Mouse (Mus musculus): ENCODE results near the gene Uroc1.
A peak's percentile ranks its signal among the peaks of the same experiment; 100 is the strongest.

The Uroc1 gene

DNA sequence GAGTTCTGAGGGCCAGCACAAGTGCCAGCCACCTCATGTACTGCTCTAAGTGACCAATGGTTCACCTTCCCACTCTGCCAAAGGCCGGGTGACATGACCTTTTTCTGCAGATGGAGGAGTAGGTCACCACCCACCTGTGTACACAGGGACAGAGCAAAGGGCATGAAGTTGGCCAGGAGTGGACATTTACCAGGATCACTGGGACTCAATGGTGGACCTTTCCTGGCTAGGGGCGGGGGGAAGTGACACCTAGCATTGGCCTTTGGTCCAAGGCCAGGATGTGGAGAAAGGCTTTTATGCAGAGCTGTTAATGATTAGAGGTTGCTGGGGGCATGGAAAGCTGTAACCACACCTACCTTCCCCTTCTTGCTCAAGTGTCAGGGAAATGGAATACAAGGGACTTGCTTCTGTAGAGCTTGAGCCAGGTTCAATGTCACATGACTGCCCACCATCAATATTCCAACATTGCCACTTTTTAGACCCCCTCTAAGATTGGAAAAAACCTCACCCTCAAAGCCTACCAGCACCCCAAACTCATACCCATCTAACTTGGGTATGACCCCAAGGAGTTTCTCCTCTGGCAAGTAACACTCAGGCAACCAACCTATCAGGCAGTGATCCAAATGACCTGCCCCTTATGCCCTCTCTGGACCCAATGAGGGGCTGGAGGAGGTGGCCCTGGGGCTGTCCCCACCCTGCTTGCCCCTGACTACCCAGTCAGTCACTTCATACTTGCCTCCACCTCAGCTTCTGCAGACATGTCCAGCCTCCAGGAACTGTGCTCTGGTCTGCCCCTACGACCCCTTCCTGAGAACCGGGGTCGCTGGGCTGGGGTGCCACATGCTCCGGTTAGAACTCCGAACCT, at the start of gene Uroc1:
Uroc1 (plus strand) TSS at position 724 of the 865 bp plus-strand sequence.
- DNase-seq, result no peak

- DNase-seq, result peak; percentile 28 to 31
These were observed 44.8 kb upstream of the Uroc1 start for GRCm38 (mm10) chr6:90288265-90288664.

DNA sequence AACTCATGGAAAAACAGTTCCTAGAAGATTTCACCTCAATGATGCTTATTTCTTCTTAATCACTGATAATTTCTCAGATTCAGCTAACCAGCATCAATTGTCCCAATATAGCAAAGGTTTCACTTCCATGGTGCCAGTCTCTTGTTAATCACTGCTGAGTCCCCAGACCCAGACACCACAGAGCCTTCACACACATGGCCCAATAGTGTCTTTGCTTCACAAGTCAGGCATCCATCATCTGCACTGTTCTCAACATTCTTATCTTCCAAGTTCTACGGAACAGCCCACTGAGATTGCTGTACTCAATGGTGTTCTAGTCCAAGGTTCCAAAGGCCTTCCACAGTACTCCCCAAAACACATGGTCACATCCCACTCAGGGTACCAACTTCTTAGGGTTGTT, 32.2 kb upstream of the Uroc1 start, which contains the start of gene BC048671:
BC048671 (plus strand) TSS at position 301 of the 400 bp plus-strand sequence.
- no peak for DNase-seq

DNA sequence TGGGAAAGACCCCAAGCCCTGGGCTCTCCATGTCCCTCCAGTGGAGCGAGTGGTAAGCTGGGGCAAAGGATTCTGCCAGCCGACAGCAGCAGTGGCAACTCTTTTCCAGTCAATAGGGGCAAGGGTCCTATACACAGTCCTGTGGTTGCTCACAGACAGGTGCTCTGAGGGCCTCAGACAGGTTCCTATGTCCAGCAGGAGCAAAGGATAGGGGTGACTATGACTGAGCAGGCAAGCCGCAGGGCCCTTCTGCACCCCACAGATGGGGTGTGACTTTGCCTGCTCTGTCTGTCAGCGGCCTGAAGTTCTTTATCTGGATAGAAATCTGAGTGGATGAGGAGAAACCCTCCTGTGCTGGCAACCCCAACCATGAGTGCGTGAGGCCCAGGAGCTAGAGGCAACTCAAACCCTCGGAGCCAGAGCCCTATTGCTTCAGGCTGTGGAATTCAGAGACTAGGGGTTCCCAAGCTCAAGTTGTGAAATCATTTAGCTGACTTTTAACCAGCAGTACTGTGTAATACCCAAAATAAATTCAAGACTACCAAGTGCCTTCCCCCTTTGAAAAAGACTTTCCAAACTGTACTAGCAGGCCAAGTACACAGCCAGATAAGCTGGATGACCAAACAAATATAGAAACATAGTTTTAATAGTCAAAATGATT, 26.6 kb upstream of the Uroc1 start:
- DNase-seq, result no peak

DNA sequence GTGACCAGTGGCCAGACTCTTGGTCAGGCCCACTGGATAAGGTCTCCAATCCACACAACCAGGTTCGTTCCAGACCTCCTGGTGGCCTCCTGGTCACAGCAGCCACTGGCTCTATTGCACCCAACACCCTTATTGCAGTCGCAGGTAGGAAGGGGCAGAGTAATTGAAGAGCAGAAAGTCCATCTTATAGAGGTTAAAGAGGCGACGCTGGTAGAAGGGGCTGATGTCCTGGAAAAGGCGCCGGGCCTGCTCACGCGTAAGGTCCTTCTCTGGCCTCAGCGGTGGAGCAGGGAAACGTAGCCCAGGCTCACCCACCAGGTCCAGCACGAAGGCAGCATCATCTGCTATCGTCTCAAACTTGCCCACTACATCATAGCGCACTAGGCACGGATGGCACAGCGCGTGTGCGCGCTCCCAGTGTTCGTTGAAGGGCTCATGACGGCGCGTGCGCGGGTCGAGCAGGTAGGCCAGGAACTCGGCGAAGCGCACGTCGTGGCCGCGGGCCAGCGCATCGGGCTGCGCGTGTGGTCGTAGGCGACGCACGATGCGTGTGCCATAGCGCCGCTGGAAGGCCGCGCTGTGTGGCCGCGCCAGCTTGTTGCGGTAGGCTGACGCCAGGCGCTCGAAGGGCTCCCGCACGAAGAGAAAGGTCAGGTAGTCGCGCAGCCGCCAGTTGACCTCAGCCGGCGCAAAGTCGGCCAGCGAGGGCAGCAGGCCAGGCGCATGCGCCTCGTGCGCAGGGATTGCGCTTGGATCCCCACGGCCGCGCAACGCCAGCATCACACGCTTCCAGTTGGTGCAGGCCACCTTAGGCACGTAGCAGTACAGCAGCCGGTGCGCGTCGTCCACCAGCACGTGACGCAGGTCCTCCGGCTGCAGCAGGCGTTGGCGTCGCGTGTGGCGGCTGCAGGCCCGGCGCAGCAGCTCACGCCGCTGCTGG, 24.0 kb upstream of the Uroc1 start:
- DNase-seq, result no peak

DNA sequence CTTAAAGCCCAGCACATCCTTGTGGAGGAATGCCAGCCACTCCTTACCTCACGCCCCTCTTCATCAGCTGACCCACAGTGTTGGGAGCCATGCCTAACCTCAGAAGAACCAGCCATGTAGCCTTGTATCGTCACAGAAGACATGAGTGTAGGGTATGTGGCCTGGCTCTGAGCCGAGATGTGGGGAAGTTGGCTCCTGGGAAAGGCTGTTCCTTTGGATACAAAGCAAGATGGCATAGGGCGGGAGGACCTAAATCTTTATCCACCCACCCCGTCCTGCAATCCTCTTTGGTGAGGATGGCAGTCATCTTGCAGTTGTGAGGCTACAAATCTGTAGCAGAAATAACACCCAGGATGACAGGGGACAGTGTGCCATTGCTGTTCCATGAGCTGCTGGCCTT, 17.1 kb upstream of the Uroc1 start:
- DNase-seq, result no peak

GRCm38 (mm10) chr6:90317510-90318258, 15.4 kb upstream of the Uroc1 start:
- DNase-seq, result no peak

DNA sequence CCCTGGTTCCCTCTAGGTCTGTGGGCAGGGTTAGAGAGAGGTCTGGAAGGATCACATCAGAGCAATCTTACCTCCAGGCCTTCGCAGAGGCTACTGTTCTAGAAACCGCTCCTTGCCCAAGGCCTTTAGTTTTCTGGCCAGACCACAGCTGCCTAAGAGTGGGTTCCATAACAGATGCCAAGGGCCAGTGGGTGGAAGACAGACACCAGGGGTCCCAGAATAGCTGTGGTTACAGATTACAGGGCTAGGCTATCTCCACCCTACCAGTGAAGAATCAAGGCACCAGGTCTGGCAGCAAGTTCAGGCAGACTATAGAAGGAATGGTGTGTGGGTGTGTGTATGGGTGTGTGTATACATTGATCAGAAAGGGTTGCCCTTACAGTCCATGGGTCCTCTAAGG, 14.1 kb upstream of the Uroc1 start:
- no peak for DNase-seq

DNA sequence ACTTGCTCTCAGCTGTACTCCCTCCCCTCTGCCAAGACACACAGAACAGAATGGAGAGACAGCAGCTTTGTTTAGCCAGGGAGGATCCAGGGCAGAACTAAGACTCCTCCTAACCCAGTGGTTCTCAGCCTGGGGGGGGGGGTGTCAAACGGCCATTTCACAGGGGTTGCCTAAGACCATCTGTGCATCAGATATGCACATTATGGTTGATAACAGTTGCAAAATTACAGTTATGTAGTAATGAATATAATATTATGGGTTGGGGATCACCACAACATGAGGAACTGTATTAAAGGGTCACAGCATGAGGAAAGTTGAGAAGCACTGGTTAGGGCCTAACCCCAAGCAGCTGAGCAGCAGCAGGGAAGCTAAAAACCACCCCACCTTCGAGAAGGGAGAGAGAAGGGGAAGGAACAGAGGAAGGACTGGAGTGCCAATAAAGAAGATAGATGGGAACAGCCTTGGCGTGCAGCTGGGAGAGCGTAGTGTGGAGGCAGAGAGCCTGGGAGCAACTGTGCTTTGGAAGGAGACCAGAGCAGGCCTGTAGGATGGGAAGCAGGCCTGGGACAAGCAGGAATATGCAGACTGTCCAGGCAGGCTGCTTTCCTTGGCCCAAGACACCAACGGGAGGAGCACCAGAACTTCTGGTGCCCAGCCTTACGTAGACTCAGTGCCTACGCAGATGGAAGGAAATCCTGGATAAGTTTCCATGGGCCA, 13.5 kb upstream of the Uroc1 start:
- peak; percentile 47 to 67 for DNase-seq

GRCm38 (mm10) chr6:90320429-90320828, 12.7 kb upstream of the Uroc1 start:
- no peak for DNase-seq

DNA sequence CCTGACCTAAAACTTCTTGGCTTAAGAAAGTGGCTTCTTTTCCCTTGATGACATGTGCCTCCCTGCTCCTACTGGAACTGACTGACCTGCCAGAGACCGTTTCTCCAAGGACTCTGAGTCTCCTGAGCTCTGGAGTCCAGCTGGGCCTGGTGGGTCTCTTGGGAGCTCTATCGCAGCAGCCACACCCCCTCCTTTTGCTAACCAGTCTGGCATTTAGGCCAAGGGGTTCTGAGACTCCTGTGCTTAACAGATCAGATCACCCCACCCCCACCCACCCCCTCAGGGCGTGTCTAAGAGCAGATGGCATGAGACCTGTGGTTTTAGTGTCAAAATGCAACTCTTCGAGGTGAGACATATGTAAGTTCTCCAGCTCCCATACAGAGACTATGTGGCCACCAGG, 11.3 kb upstream of the Uroc1 start:
- DNase-seq, result no peak

- DNase-seq, result peak; percentile 72 to 88
These were observed 9.1 kb upstream of the Uroc1 start for GRCm38 (mm10) chr6:90324026-90324425.

DNA sequence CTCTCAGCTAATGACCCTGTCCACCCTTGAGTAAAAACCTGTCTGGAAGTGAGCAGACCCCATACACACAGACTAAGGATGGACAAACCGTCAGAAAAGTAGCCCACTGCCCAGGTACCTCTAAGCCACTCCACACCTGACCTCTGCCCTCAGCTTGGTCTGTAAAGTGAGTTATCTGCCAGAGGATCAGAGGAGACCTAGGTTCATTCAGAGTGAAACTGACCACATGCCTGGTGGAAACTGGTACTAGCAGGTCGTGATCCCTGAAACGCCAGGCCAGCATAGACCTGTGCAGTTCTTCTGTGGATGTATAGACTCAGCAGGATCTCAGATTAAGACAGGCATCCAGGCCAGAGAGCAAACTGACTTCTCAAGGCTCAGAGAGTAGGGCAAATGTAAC, 8.6 kb upstream of the Uroc1 start:
- DNase-seq, result no peak

- peak; percentile 32 to 56 for DNase-seq
These were observed 8.1 kb upstream of the Uroc1 start, which contains the start of gene Chst13 for GRCm38 (mm10) chr6:90324991-90325390. TSS of gene Chst13 (minus strand) at chr6:90325185.

DNA sequence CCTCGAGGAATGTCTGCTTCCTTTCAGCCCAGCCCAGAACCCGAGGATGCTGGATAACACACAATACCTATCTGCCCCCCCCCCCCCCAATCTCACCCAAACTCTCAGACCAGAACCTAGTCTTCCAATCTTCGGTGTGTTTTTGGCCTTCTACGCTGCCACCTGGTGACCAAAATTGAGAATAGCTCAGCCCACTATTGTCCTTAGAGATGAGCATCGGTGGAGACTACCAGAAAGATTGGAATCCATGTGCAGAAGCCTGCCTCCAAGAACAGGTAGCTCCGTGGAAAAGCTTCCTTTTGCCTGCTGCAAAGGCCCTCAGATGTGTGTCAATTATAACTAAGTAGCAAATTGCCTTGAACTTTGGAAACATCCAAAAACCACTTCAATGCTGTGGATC, 5.4 kb upstream of the Uroc1 start:
- DNase-seq, result peak; percentile 66 to 74

GRCm38 (mm10) chr6:90329953-90330352, 3.1 kb upstream of the Uroc1 start:
- DNase-seq, result peak; percentile 90 to 93

DNA sequence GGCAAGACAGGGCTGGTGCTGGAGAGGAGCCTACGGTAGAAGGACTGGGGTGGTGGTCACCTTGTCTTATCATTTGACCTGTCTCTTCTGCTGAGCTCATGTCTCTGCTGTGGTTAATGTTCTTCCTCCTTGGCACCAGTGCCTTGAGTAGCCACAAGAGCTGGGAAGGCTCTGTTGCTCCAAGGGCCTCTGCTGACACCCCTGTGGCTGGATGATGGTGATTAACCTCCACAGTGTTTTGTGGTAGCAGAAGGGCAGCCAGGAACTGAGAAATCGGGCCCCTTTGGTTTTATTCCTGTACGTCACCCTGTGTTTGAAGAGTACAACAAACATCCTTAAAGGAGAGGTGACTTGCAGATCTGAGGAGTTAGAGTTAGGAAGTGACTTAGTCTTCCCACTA, 1.2 kb downstream of the Uroc1 start:
- no peak for DNase-seq

GRCm38 (mm10) chr6:90342343-90342742, 9.3 kb downstream of the Uroc1 start:
- DNase-seq, result peak; percentile 58 to 59

GRCm38 (mm10) chr6:90347183-90347582, 14.1 kb downstream of the Uroc1 start:
- no peak for DNase-seq

GRCm38 (mm10) chr6:90348500-90348899, 15.4 kb downstream of the Uroc1 start:
- DNase-seq, result no peak

- DNase-seq, result no peak
These were observed 16.9 kb downstream of the Uroc1 start for GRCm38 (mm10) chr6:90350011-90350410.
